Mouse (Mus musculus) limb, embryonic 12.5 days (tissue): ENCODE measurements at regions not wholly inside any gene's neighbourhood (a gene's known extent, or its start where the extent isn't known, plus 50 kb on each side); places are given as distances from the start of the nearest gene placed in this dataset.

ENCODE experiments used
- ATAC-seq: fragments of 200-750 bp; cut with Nextera tagmentation; 2 replicates; pipeline ENCODE4 v1.8.0; 2017; ENCODE audit warnings: low read depth, moderate TSS enrichment; ENCODE audit not compliant: insufficient number of reproducible peaks, insufficient read depth, low FRiP score, low TSS enrichment
- H3K27ac ChIP-seq: fragments of 300-500 bp; sonication (generic); 2 replicates; pipeline ENCODE4 v1.5.1; 2016; ENCODE audit warnings: mild to moderate bottlenecking, moderate library complexity
- H3K27me3 ChIP-seq: fragments of 300-500 bp; sonication (generic); 2 replicates; pipeline ENCODE4 v1.6.1; 2016; ENCODE audit warnings: mild to moderate bottlenecking, moderate library complexity
- H3K36me3 ChIP-seq: fragments of 300-500 bp; sonication (generic); 2 replicates; pipeline ENCODE4 v1.6.1; 2016; ENCODE audit warnings: mild to moderate bottlenecking, moderate library complexity
- H3K4me1 ChIP-seq: fragments of 300-500 bp; sonication (generic); replicated peaks from 2 replicates; pipeline ENCODE4 v1.6.1; 2016
- H3K4me2 ChIP-seq: fragments of 300-500 bp; sonication (generic); 2 replicates; pipeline ENCODE4 v1.6.1; 2016; ENCODE audit warnings: mild to moderate bottlenecking, moderate library complexity
- H3K4me3 ChIP-seq: fragments of 300-500 bp; sonication (generic); replicated peaks from 2 replicates; pipeline ENCODE4 v1.5.1; 2016; ENCODE audit warnings: mild to moderate bottlenecking
- H3K9ac ChIP-seq: fragments of 300-500 bp; sonication (generic); replicated peaks from 2 replicates; pipeline ENCODE4 v1.6.1; 2016; ENCODE audit warnings: mild to moderate bottlenecking, moderate library complexity
- H3K9me3 ChIP-seq: fragments of 300-500 bp; sonication (generic); 2 replicates; pipeline ENCODE4 v1.6.1; 2016; ENCODE audit warnings: mild to moderate bottlenecking, moderate library complexity
- WGBS: fragments of 180-500 bp; shearing (Covaris S2); methylation state at CpG from one replicate; pipeline ENCODE4 v1.1.7; 2016; 5-methylcytosine and 5-hydroxymethylcytosine counted together

DNA sequence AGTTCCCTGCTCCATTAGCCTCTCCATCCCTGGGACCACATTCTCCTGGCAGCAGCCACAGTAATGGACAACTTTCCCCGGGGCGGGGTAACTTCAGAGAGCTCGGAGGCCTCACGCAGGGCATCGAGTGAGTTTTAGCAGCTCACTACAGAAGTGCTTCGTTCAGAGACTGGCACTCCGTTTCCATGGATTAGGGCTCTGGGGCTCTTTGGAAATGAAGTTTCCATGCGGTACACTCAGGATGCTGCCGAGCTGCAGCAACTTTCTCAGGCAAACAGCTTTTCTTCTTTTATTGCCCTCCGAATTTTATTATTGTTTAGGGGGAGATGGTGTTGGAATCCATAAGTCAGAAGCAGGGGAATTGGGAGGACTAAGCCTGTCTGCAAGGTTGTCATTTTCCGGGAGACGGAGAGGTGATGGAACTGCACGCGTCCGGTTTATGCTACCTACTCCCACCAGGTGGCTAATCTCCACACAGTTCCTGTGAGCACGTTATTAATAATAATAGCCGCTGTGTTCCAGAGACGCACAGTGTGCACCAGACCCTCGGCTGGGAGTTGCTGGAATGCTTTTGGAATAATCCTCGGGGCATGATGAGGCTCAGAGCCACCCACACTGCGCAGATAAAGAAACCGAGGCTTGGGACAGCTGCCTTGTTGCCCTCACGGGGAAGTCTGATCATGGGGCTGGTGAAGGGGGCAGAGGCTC is 460.4 kb upstream of the 3110018I06Rik start:
- Histone ChIP-seq H3K27ac (peak overlapping the region; percentile 20; the same call in 1 of the 2 replicates), H3K27me3 (peaks cover 17% of the 10 kb centered on the region), H3K4me3 (peak overlapping the region; percentile 9; the same call in 1 of the 2 replicates), H3K36me3 (no peaks in the 10 kb centered on the region), H3K9ac (no peak overlapping the region), H3K4me1 (peaks cover 22% of the 10 kb centered on the region), H3K4me2 (peak overlapping the region; percentile 48), H3K9me3 (0 out of 2 replicates have a peak, but pooled peaks cover 5% of the 10 kb centered on the region)
- ATAC-seq: peak; percentile 75; the same call in 1 of the 2 replicates
- 12% methylated on average over 23 of the region's 23 CpGs for WGBS

DNA sequence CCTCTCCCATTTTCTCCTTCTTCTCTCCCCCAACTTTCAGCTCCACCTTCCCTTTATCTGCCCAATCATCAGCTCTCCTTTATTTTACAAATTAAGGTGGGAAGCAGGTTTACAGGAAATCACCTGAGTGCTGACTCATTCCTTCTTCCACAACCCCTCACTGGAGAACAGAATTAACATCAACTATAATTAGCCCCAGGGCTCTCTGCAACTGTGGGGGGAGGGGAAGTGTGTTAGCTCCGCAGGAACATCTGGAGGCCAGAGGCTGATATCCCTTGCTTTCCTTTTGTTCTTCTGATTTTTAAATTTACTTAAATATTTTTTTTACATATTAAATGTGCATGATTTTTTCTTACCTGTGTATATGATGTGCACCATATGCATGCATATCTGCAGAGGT is 459.4 kb upstream of the 3110018I06Rik start:
- 0 out of 2 replicates have a peak, but pooled peaks cover 8% of the 10 kb centered on the region for H3K9me3 ChIP-seq
- 8% methylated on average over 1 of the region's 1 CpGs for WGBS
- H3K4me1 ChIP-seq: peaks cover 22% of the 10 kb centered on the region
- H3K36me3 ChIP-seq: no peaks in the 10 kb centered on the region
- H3K9ac ChIP-seq: no peak overlapping the region
- peaks cover 17% of the 10 kb centered on the region for H3K27me3 ChIP-seq
- no peak overlapping the region for H3K27ac ChIP-seq
- ATAC-seq: no peak
- no peak overlapping the region for H3K4me3 ChIP-seq
- H3K4me2 ChIP-seq: no peak overlapping the region

DNA sequence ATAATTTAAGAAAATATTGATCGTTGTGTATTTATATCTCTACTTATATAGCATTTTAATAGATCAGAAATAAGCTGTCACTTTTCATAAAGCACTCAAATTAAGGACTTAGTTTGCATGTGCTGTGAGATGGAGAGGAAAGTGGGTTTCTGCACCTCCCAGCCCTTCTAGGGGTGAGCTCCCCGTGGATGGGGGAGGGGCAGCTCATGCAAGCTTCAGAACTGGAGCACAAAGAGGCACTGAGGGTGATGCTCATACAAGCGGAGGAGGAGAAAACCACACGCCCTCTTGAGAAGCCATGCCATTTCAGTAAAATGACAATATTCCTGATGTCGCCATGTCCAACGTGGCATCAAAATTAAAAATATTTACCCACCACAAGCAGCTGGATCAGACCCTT is 452.1 kb upstream of the 3110018I06Rik start:
- no peaks in the 10 kb centered on the region for H3K4me1 ChIP-seq
- H3K4me2 ChIP-seq: no peak overlapping the region
- no peaks in the 10 kb centered on the region for H3K36me3 ChIP-seq
- H3K4me3 ChIP-seq: no peak overlapping the region
- 72% methylated on average over 6 of the region's 6 CpGs for WGBS
- no peak overlapping the region for H3K27ac ChIP-seq
- H3K9ac ChIP-seq: no peak overlapping the region
- 0 out of 2 replicates have a peak, but pooled peaks cover 8% of the 10 kb centered on the region for H3K27me3 ChIP-seq
- H3K9me3 ChIP-seq: 0 out of 2 replicates have a peak, but pooled peaks cover 4% of the 10 kb centered on the region
- ATAC-seq: no peak

DNA sequence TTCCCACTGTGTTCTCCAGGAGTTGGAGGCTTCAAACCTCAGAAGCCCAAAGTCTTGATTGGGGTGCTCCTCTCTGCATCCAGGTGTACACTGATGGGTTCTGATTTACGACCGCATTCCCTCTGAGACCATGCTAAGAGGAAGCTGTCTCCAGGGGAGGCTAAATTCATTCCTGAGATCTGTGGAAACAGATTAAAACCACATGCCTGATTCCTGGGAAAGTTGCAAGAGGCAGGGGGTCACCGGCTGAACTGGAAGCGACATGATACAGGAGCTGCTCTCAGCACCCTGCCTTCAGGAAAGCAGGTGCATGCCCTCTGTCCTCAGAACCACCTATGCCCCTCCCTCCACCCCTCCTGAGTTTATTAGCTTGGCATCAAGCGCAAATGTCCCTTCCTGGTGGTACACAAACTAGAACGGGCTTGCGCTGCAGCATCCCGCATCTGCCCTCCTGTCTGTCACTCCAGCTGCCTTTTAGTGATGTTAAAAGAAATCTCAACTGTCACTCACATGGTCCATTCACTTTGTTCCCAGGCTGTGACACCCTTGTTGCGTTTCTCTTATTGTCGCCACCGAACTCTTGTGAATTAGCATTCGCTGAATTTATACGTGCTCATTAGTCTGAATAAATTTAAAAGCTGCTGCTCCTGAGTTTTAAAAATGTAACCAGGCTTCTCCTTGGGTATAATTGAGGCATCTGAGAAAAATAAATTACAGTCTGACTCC is 446.3 kb upstream of the 3110018I06Rik start:
- ATAC-seq: no peak
- 32% methylated on average over 13 of the region's 13 CpGs for WGBS

DNA sequence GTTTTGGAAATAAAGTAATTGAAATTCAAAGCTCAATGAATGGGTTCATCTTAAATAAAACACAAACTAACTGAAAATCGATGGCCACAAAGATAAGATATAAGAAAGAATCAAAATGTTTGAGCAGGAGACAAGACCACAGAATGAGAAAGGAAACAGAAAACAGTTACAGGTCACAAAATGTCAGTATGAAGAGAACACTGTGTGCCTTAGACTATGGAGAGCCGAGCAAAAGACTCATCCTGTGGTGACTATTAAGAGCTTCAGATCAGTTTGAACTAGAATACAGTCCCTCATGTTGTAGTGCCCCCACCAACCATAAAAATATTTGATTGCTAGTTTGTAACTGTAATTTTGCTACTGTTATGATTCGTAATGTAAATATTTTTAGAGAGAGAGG is 441.9 kb upstream of the 3110018I06Rik start:
- Histone ChIP-seq H3K27ac (no peak overlapping the region), H3K27me3 (0 out of 2 replicates have a peak, but pooled peaks cover 7% of the 10 kb centered on the region), H3K9ac (no peak overlapping the region), H3K4me2 (no peak overlapping the region), H3K4me3 (no peak overlapping the region), H3K9me3 (no peaks in the 10 kb centered on the region), H3K4me1 (peaks cover 13% of the 10 kb centered on the region), H3K36me3 (no peaks in the 10 kb centered on the region)
- ATAC-seq: no peak
- WGBS: 87% methylated on average over 3 of the region's 3 CpGs

More for the DNA sequence above, 446.3 kb upstream of the 3110018I06Rik start:
- Histone ChIP-seq H3K4me1 (peaks cover 14% of the 10 kb centered on the region), H3K27me3 (0 out of 2 replicates have a peak, but pooled peaks cover 2% of the 10 kb centered on the region), H3K27ac (no peak overlapping the region), H3K9ac (no peak overlapping the region), H3K36me3 (no peaks in the 10 kb centered on the region), H3K9me3 (no peaks in the 10 kb centered on the region), H3K4me2 (no peak overlapping the region), H3K4me3 (no peak overlapping the region)

DNA sequence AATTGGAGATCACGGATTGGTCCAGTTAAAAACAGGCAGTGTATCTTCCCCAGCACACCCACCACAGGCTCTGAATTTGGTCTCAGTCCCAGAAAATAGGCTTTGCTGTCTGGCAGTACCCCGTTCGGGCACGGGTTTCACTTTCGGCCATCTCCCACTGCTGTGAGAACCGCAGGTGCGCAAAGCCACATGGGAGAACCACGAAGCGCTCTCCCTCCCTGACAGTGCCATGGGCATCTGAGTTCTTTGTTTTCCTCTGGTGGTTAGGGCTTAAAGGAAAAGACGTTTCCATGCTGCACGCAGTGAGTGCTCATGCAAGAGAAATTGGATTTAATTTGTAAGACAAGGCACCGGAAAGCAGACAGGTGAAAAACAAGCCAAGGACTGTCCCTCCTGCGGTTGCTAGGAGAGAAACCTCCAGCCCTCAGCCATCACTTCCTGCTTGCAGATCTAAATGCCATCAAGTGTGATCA is 441.3 kb upstream of the 3110018I06Rik start:
- Histone ChIP-seq H3K4me2 (no peak overlapping the region), H3K9ac (no peak overlapping the region), H3K27ac (no peak overlapping the region), H3K9me3 (no peaks in the 10 kb centered on the region), H3K36me3 (no peaks in the 10 kb centered on the region), H3K4me1 (peaks cover 7% of the 10 kb centered on the region), H3K27me3 (0 out of 2 replicates have a peak, but pooled peaks cover 7% of the 10 kb centered on the region), H3K4me3 (no peak overlapping the region)
- no peak for ATAC-seq
- WGBS: 77% methylated on average over 13 of the region's 13 CpGs

DNA sequence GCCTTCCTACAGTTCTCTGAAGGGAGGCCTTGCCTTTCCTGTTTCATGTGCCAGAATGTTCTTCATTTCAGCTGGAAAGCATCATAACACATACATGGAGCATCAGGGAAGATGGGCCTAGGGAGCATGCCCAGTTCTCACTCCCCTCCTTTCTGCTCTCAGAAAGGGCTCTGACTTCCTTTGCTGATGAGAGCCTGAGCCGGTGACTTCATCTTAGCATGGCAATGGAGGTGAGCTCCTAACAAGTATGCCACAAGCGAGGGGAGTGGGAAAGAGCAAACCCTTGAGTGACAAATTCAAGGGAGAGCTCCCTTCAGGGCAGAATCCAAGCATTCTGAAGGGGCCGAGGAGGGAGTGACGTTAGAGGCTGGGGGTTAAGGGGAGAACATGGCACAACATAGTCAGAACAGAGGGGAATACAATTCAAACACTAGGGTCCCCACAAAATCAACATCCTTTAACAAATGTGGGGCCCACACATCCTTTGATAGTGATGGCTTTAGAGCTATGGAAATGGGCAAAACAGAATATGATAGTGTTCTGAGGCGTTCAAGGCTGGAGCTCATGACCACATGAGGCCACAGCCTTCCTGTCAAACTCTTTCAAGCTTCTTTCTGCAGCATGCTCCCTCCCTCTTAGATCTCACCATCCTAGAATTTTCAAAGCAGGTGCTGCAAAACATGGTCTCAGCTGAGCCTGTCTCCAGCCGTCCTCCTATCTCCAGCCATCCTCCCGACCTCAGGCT is 437.4 kb upstream of the 3110018I06Rik start:
- no peaks in the 10 kb centered on the region for H3K36me3 ChIP-seq
- H3K4me1 ChIP-seq: no peaks in the 10 kb centered on the region
- 84% methylated on average over 7 of the region's 7 CpGs for WGBS
- no peak overlapping the region for H3K9ac ChIP-seq
- H3K9me3 ChIP-seq: no peaks in the 10 kb centered on the region
- H3K27me3 ChIP-seq: 0 out of 2 replicates have a peak, but pooled peaks cover 7% of the 10 kb centered on the region
- H3K4me3 ChIP-seq: no peak overlapping the region
- no peak overlapping the region for H3K4me2 ChIP-seq
- no peak overlapping the region for H3K27ac ChIP-seq
- no peak for ATAC-seq

DNA sequence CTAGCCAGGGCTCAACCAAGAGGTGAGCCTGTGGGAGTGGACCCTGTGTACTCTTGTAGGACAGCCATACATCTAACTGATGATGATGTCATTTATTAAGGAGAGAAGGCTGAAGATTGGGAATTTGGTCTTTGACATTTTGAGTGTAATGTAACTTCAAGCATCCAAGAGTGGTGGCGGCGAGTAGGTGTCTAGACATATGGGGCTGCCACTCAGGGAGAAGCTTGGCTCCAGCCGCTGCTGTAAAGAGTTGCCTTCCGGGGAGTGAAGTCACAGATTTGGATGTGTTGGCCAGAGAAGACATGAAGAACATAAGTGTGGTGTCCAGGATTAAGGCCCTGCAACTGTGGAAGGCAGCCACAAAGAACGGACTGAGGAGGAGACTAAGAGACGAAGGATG is 436.3 kb upstream of the 3110018I06Rik start:
- no peak overlapping the region for H3K27ac ChIP-seq
- no peaks in the 10 kb centered on the region for H3K36me3 ChIP-seq
- H3K9me3 ChIP-seq: no peaks in the 10 kb centered on the region
- ATAC-seq: no peak
- H3K4me2 ChIP-seq: no peak overlapping the region
- H3K9ac ChIP-seq: no peak overlapping the region
- 93% methylated on average over 6 of the region's 6 CpGs for WGBS
- H3K27me3 ChIP-seq: 0 out of 2 replicates have a peak, but pooled peaks cover 5% of the 10 kb centered on the region
- no peak overlapping the region for H3K4me3 ChIP-seq
- no peaks in the 10 kb centered on the region for H3K4me1 ChIP-seq

DNA sequence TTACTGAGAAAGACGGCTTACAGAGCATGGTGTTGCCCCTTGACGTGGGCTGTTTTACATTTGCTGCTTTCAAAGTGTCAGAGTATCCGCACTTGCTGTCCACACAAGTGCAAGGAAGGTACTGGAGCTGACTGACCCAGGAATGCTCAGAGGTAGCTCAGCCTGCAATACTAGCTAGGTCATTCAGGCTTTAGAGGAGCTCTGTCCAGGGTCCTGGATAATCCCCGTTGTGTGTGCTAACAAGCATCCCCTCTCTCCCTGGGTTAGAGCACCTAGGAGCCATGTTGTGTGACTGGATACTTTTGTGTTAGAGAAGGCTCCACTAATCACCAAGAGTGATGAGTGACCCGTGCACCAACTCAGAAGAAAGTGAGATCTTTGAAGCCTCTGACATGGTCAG is 431.9 kb upstream of the 3110018I06Rik start:
- H3K9ac ChIP-seq: no peak overlapping the region
- H3K9me3 ChIP-seq: no peaks in the 10 kb centered on the region
- no peak overlapping the region for H3K27ac ChIP-seq
- 26% methylated on average over 5 of the region's 5 CpGs for WGBS
- no peak overlapping the region for H3K4me2 ChIP-seq
- no peak overlapping the region for H3K4me3 ChIP-seq
- ATAC-seq: no peak
- H3K4me1 ChIP-seq: no peaks in the 10 kb centered on the region
- no peaks in the 10 kb centered on the region for H3K36me3 ChIP-seq
- no peaks in the 10 kb centered on the region for H3K27me3 ChIP-seq

DNA sequence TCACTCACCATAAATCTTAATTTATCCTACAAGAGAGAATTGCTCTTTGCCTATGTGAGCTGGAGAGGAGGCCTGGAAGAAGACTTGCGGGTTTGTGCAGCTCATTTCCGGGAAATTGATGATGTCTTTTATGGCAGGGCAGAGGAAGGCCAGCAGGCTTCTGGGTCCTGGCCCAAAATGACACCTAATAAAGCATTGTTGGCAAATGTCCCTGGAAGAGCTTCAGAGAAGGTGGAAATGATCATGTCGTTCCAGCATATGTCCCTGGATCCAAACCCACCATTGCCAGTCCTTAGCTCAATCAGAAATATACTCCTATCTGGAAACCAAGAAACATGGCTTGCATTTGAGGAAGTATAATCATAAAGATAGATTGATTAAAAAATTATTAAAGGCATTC is 427.9 kb upstream of the 3110018I06Rik start:
- H3K9ac ChIP-seq: no peak overlapping the region
- H3K4me1 ChIP-seq: no peaks in the 10 kb centered on the region
- H3K36me3 ChIP-seq: no peaks in the 10 kb centered on the region
- no peak overlapping the region for H3K4me2 ChIP-seq
- no peak overlapping the region for H3K27ac ChIP-seq
- 35% methylated on average over 3 of the region's 3 CpGs for WGBS
- H3K27me3 ChIP-seq: no peaks in the 10 kb centered on the region
- H3K9me3 ChIP-seq: peaks cover 11% of the 10 kb centered on the region; the same call in 1 of the 2 replicates
- no peak overlapping the region for H3K4me3 ChIP-seq
- ATAC-seq: no peak

DNA sequence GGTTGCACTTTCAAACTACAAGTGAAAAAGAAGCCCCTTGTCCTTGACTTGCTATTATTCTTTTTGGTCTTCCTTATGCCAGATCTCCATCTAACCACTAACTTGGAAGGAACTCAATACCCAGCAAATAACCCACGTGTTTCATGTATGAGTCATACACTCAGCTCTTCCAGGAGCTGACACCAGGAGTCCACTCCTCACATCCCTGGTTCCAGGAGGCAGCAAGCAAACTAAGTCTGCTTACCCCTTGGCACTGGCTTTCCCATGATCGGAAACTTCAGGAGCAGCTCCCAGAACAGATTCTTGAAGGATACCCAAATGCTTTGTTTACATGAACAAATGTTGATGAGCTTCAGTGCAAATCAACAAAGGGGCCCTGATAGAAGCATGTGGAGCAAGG is 421.1 kb upstream of the 3110018I06Rik start:
- H3K27ac ChIP-seq: no peak overlapping the region
- WGBS: 83% methylated on average over 2 of the region's 2 CpGs
- no peak overlapping the region for H3K4me2 ChIP-seq
- H3K27me3 ChIP-seq: no peaks in the 10 kb centered on the region
- H3K9ac ChIP-seq: no peak overlapping the region
- H3K9me3 ChIP-seq: peaks cover 7% of the 10 kb centered on the region; the same call in 1 of the 2 replicates
- no peak overlapping the region for H3K4me3 ChIP-seq
- no peaks in the 10 kb centered on the region for H3K4me1 ChIP-seq
- ATAC-seq: no peak
- H3K36me3 ChIP-seq: no peaks in the 10 kb centered on the region
